Mouse (Mus musculus): ENCODE measurements around the gene Olfr251. TPM values are rescaled to one million over a fixed set of nuclear protein-coding genes. Genes with fewer than 3 reads are reported as not detected.
"Not testable (repeated sequence)": the region's sequence is repeated elsewhere in the genome, so short reads cannot be mapped to it uniquely, and the experiment has no call there.

Gene Olfr251
- total RNA-seq (2021): not detected
- long read RNA-seq, experiment 1: 0 reads
- long read RNA-seq, experiment 2: 0 reads

GRCm38 (mm10) chr9:38376786-38377185, at the start of gene Olfr251:
Olfr251 (plus strand) TSS chr9:38377086.
- no peak for DNase-seq (ENCODE audit: low spot score in 2 of 2)

- DNase-seq (ENCODE audit: low spot score in 2 of 2): no peak
These were observed 48.1 kb upstream of the Olfr251 start, which contains the start of gene Olfr25 for GRCm38 (mm10) chr9:38328760-38329159. Olfr25 (plus strand) TSS chr9:38329060.

GRCm38 (mm10) chr9:38348111-38348510, 28.8 kb upstream of the Olfr251 start, which contains the start of gene Olfr898:
Olfr898 (plus strand) TSS chr9:38348411.
- DNase-seq (ENCODE audit: low spot score in 2 of 2): no peak

- no peak for DNase-seq (ENCODE audit: low spot score in 2 of 2)
These were observed 10.3 kb upstream of the Olfr251 start, which contains the start of gene Olfr250 for GRCm38 (mm10) chr9:38366596-38366995. Olfr250 (plus strand) TSS chr9:38366896.

DNA sequence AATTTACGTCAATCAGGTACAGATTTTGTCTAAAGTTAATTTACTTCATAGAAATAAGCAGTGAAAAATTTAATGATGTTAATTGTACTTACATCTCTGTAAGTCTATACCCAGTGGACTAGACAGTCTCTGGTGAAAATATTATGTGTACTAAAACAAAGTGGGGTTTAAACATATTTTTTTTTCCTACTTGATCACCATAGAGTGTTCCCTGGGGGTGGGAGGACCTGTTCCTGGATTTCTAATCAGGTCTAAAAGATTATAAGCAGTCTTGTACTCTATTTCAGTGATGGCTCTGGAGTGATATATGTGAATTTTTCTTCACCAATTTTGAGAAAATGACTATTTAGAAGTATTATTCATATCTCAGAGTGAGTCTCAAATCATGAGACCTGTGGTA, 24.5 kb downstream of the Olfr251 start, which contains the start of gene Olfr147:
Gene Olfr147 (plus strand): TSS at position 301 of the 400 bp plus-strand sequence.
- no peak for DNase-seq (ENCODE audit: low spot score in 2 of 2)

DNA sequence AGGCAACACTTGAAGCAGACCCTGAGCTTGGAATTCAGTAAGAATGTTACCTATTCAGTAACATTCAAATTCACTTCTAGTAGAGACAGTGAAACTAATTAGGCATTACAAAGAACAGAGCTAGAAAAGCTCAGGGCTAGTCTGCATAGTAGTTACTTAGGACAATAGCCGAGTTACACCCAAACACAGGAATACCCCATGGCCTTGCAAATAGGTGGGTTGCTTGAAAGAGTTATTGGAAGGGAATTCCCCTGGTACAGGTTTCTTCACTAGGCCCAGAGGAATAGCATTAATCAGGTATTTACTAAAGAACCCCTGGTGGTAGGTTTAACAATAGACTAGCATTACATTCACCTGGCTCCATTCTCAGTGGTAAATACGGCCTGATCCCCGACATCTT, 30.6 kb downstream of the Olfr251 start:
- DNase-seq (ENCODE audit: low spot score in 2 of 2): not testable (repeated sequence)

DNA sequence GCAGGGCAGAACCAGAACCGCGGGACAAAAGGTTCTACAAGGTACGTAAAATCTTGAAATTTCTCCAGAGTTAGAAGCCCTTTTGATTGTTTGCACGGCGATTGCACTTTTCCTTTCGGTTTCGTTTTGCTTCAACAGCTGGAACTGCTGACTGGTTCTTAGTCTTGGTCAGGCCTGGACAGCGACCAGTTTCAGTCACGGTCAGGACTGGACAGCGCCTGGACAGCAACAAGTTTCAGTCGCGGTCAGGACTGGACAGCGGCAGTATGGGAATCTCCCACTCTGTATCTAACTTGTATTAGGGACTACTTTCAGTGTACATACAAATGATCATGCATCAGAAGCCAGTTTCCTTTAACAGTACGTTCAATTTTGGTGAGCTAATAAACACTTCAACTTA, 36.6 kb downstream of the Olfr251 start:
- DNase-seq (ENCODE audit: low spot score in 2 of 2): not testable (repeated sequence)

GRCm38 (mm10) chr9:38423801-38424200, 46.9 kb downstream of the Olfr251 start:
- no peak for DNase-seq (ENCODE audit: low spot score in 2 of 2)

DNA sequence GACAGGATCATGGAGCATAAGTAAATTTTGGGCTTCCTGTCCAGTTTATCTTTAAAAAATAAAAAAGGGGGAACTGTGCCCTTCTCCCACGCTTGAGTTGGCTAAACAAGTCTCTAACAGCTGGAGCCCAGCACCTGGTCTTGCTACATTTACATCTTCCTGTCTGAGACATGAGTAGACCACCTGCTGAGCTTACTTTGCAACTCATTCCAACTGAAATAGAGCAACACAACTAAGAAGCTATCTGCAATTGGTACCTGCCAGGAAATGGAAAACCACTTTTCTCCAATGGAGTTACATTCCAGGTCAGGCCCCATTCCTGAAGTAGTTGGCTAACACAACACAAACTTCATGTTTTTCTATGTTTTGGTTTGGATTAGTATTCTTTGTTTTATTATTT, 50.1 kb downstream of the Olfr251 start:
- no peak for DNase-seq (ENCODE audit: low spot score in 2 of 2)

DNA sequence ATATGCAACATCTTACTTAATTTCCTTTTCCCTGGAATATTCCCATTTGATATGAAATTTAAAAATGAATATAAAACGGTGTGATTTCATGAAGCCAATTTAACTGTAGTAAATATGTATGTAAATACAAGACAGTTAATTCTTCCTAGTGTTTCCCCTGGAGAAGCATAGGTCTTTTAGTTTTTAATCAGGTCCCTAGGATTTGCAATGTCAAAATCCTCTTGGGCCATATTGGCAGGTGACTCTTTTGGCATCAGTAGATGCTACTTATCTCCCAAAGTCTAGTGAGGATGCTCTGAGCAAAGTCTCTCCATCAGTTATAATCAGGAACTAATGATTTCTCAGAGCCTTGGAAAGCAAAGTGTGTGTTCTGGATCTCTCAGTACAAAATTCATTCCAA, 52.3 kb downstream of the Olfr251 start, which contains the start of gene Olfr901:
Gene Olfr901 (plus strand): TSS at position 301 of the 400 bp plus-strand sequence.
- no peak for DNase-seq (ENCODE audit: low spot score in 2 of 2)

Other genes with a start within 250 kb of the Olfr251 start
- not detected for gene Olfr890, start 234.6 kb upstream of the Olfr251 start, total RNA-seq (2021)
- gene Olfr891, start 196.3 kb upstream of the Olfr251 start, total RNA-seq (2021): not detected
- gene Olfr893, start 168.7 kb upstream of the Olfr251 start, total RNA-seq (2021): not detected
- not detected for gene Olfr894, start 159.0 kb upstream of the Olfr251 start, total RNA-seq (2021)
- gene Olfr143, start 124.3 kb upstream of the Olfr251 start, total RNA-seq (2021): not detected
- gene Olfr895, start 109.2 kb upstream of the Olfr251 start, total RNA-seq (2021): not detected
- gene Olfr896-ps1, start 86.0 kb upstream of the Olfr251 start, total RNA-seq (2021): not detected
- gene Olfr25, start 48.0 kb upstream of the Olfr251 start, total RNA-seq (2021): not detected
- not detected for gene Olfr898, start 28.7 kb upstream of the Olfr251 start, total RNA-seq (2021)
- not detected for gene Olfr250, start 10.2 kb upstream of the Olfr251 start, total RNA-seq (2021)
- gene Olfr147, start 24.6 kb downstream of the Olfr251 start, total RNA-seq (2021): not detected
- not detected for gene Olfr901, start 52.4 kb downstream of the Olfr251 start, total RNA-seq (2021)
- gene Olfr902, start 70.6 kb downstream of the Olfr251 start, total RNA-seq (2021): not detected
- gene Olfr904, start 86.1 kb downstream of the Olfr251 start, total RNA-seq (2021): not detected
- gene Olfr905, start 94.0 kb downstream of the Olfr251 start, total RNA-seq (2021): under 1 TPM in 1 of 2 experiments, not detected in 1; 0.08 TPM
- gene Olfr906, start 110.0 kb downstream of the Olfr251 start, total RNA-seq (2021): not detected
- gene Olfr907, start 118.7 kb downstream of the Olfr251 start, total RNA-seq (2021): not detected
- gene Olfr911-ps1, start 144.5 kb downstream of the Olfr251 start, total RNA-seq (2021): not detected
- gene Olfr910, start 160.8 kb downstream of the Olfr251 start, total RNA-seq (2021): not detected
- gene Olfr912, start 203.1 kb downstream of the Olfr251 start, total RNA-seq (2021): not detected
- gene Olfr913, start 215.7 kb downstream of the Olfr251 start, total RNA-seq (2021): not detected
- gene Olfr914, start 228.0 kb downstream of the Olfr251 start, total RNA-seq (2021): not detected